Mouse (Mus musculus) adrenal gland, postnatal 4 days (tissue): ENCODE results near the gene Psmb8. TPM values are rescaled to one million over a fixed set of nuclear protein-coding genes. Genes with fewer than 3 reads are reported as not detected.
"Not testable (repeated sequence)": the region's sequence is repeated elsewhere in the genome, so short reads cannot be mapped to it uniquely, and the experiment has no call there.

Experiments used
- DNase-seq, 2 experiments: peaks; one replicate each; pipeline ENCODE4 v3.0.0; 2021 to 2022; ENCODE audit warnings: low spot score in 2 of 2, mixed read lengths in 2 of 2
- total RNA-seq, 2 experiments: library from RNA; stranded (reverse); gene quantifications; 2 replicates each; pipeline ENCODE4 v1.2.3; 2021

The Psmb8 gene
- total RNA-seq, 2 experiments from 2014 or later = 25.0 to 27.4 TPM

- DNase-seq = no peak
Measured at GRCm38 (mm10) chr17:34210599-34210998, 13.1 kb downstream of the Psmb8 start.

GRCm38 (mm10) chr17:34211746-34212365 is 14.3 kb downstream of the Psmb8 start:
- DNase-seq = no peak

GRCm38 (mm10) chr17:34213936-34214335 is 16.4 kb downstream of the Psmb8 start:
- DNase-seq = no peak

- DNase-seq = no peak
Measured at GRCm38 (mm10) chr17:34215176-34215575, 17.7 kb downstream of the Psmb8 start.

- no peak for DNase-seq
Measured at GRCm38 (mm10) chr17:34217216-34217928, 19.9 kb downstream of the Psmb8 start.

- no peak for DNase-seq
Measured at GRCm38 (mm10) chr17:34217986-34218385, 20.5 kb downstream of the Psmb8 start.

GRCm38 (mm10) chr17:34218675-34219074 is 21.2 kb downstream of the Psmb8 start:
- DNase-seq = no peak

GRCm38 (mm10) chr17:34219096-34219495 is 21.6 kb downstream of the Psmb8 start:
- not testable (repeated sequence) for DNase-seq

- not testable (repeated sequence) for DNase-seq
Measured at GRCm38 (mm10) chr17:34219801-34220200, 22.3 kb downstream of the Psmb8 start.

GRCm38 (mm10) chr17:34220401-34220800 is 22.9 kb downstream of the Psmb8 start:
- not testable (repeated sequence) for DNase-seq

- DNase-seq = no peak
Measured at GRCm38 (mm10) chr17:34224816-34225215, 27.3 kb downstream of the Psmb8 start.

GRCm38 (mm10) chr17:34225426-34225825 is 27.9 kb downstream of the Psmb8 start:
- no peak for DNase-seq

GRCm38 (mm10) chr17:34225911-34226310 is 28.4 kb downstream of the Psmb8 start:
- DNase-seq = not testable (repeated sequence)

- not testable (repeated sequence) for DNase-seq
Measured at GRCm38 (mm10) chr17:34230971-34231370, 33.5 kb downstream of the Psmb8 start.

GRCm38 (mm10) chr17:34232021-34232420 is 34.5 kb downstream of the Psmb8 start:
- not testable (repeated sequence) for DNase-seq

- DNase-seq = peak in 1 of 2 experiments; percentile 47
Measured at GRCm38 (mm10) chr17:34234926-34235325, 37.4 kb downstream of the Psmb8 start.

- no peak for DNase-seq
Measured at GRCm38 (mm10) chr17:34236691-34237090, 39.2 kb downstream of the Psmb8 start.

GRCm38 (mm10) chr17:34237741-34238140 is 40.2 kb downstream of the Psmb8 start:
- DNase-seq = no peak

- no peak for DNase-seq
Measured at GRCm38 (mm10) chr17:34238706-34239105, 41.2 kb downstream of the Psmb8 start, which contains the start of gene H2-Ob. Gene H2-Ob, plus strand, starts transcription at chr17:34238903.

- no peak for DNase-seq
Measured at GRCm38 (mm10) chr17:34239601-34240041, 42.1 kb downstream of the Psmb8 start.

GRCm38 (mm10) chr17:34240366-34240765 is 42.8 kb downstream of the Psmb8 start:
- DNase-seq = no peak

- DNase-seq = no peak
Measured at GRCm38 (mm10) chr17:34240916-34241315, 43.4 kb downstream of the Psmb8 start.
